Mouse (Mus musculus): Measurements from ENCODE around the gene Pdzrn4.

- TF ChIP-seq POLR2A (IDR thresholded peaks at IDR 0.05; ENCODE audit: insufficient read depth, low read length) (no peak), CTCF (IDR thresholded peaks at IDR 0.05; ENCODE audit: low read depth, low read length) (no peak)
Measured at GRCm38 (mm10) chr15:92612386-92612785, 215.7 kb downstream of the Pdzrn4 start.
